Mouse (Mus musculus): ENCODE measurements at regions not wholly inside any gene's neighbourhood (a gene's known extent, or its start where the extent isn't known, plus 50 kb on each side); places are given as distances from the start of the nearest gene placed in this dataset.

GRCm38 (mm10) chr13:42490956-42491680 is 189.3 kb upstream of the Phactr1 start:
- no peak overlapping the region for H3K4me2 ChIP-seq (ENCODE audit: low read length)
- H3K9ac ChIP-seq (ENCODE audit: low read depth, low read length), result no peak overlapping the region
- WGBS, result 87% methylated on average over 4 of the region's 4 CpGs
- H3K36me3 ChIP-seq (ENCODE audit: control insufficient read depth, insufficient read depth, low read length), result no peaks in the 10 kb centered on the region
- H3K9me3 ChIP-seq (replicated peaks; ENCODE audit: control insufficient read depth, low read length, poor library complexity, severe bottlenecking), result no peaks in the 10 kb centered on the region
- no peak overlapping the region for H3K4me3 ChIP-seq (ENCODE audit: low read depth, low read length)
- no peaks in the 10 kb centered on the region for H3K27me3 ChIP-seq (ENCODE audit: control insufficient read depth, insufficient read depth, low read depth, low read length)
- H3K4me1 ChIP-seq (ENCODE audit: control insufficient read depth, insufficient read depth, low read length), result peaks cover 2% of the 10 kb centered on the region; the same call in 1 of the 2 replicates
- ATAC-seq, result no peak
- no peak overlapping the region for H3K27ac ChIP-seq (ENCODE audit: low read length)

- no peaks in the 10 kb centered on the region for H3K9me3 ChIP-seq (replicated peaks; ENCODE audit: control insufficient read depth, low read length, poor library complexity, severe bottlenecking)
- no peak overlapping the region for H3K9ac ChIP-seq (ENCODE audit: low read depth, low read length)
- H3K27ac ChIP-seq (ENCODE audit: low read length), result no peak overlapping the region
- 92% methylated on average over 5 of the region's 5 CpGs for WGBS
- no peak for ATAC-seq
- no peaks in the 10 kb centered on the region for H3K27me3 ChIP-seq (ENCODE audit: control insufficient read depth, insufficient read depth, low read depth, low read length)
- H3K4me3 ChIP-seq (ENCODE audit: low read depth, low read length), result no peak overlapping the region
- H3K36me3 ChIP-seq (ENCODE audit: control insufficient read depth, insufficient read depth, low read length), result no peaks in the 10 kb centered on the region
- no peak overlapping the region for H3K4me2 ChIP-seq (ENCODE audit: low read length)
- H3K4me1 ChIP-seq (ENCODE audit: control insufficient read depth, insufficient read depth, low read length), result no peaks in the 10 kb centered on the region; the same call in 1 of the 2 replicates
Measured at GRCm38 (mm10) chr13:42494371-42494770, 186.1 kb upstream of the Phactr1 start.

- Histone ChIP-seq H3K4me1 (ENCODE audit: control insufficient read depth, insufficient read depth, low read length) (no peaks in the 10 kb centered on the region), H3K9me3 (replicated peaks; ENCODE audit: control insufficient read depth, low read length, poor library complexity, severe bottlenecking) (no peaks in the 10 kb centered on the region), H3K4me3 (ENCODE audit: low read depth, low read length) (no peak overlapping the region), H3K36me3 (ENCODE audit: control insufficient read depth, insufficient read depth, low read length) (no peaks in the 10 kb centered on the region), H3K27ac (ENCODE audit: low read length) (no peak overlapping the region), H3K4me2 (ENCODE audit: low read length) (no peak overlapping the region), H3K27me3 (ENCODE audit: control insufficient read depth, insufficient read depth, low read depth, low read length) (no peaks in the 10 kb centered on the region), H3K9ac (ENCODE audit: low read depth, low read length) (no peak overlapping the region)
- ATAC-seq, result no peak
- 69% methylated on average over 4 of the region's 4 CpGs for WGBS
Measured at GRCm38 (mm10) chr13:42498351-42498750, 182.1 kb upstream of the Phactr1 start.

- Histone ChIP-seq H3K9me3 (replicated peaks; ENCODE audit: control insufficient read depth, low read length, poor library complexity, severe bottlenecking) (no peaks in the 10 kb centered on the region), H3K9ac (ENCODE audit: low read depth, low read length) (no peak overlapping the region), H3K4me1 (ENCODE audit: control insufficient read depth, insufficient read depth, low read length) (no peaks in the 10 kb centered on the region), H3K4me2 (ENCODE audit: low read length) (no peak overlapping the region), H3K27ac (ENCODE audit: low read length) (no peak overlapping the region), H3K36me3 (ENCODE audit: control insufficient read depth, insufficient read depth, low read length) (no peaks in the 10 kb centered on the region), H3K4me3 (ENCODE audit: low read depth, low read length) (no peak overlapping the region), H3K27me3 (ENCODE audit: control insufficient read depth, insufficient read depth, low read depth, low read length) (no peaks in the 10 kb centered on the region)
- no peak for ATAC-seq
- 31% methylated on average over 5 of the region's 5 CpGs for WGBS
Measured at GRCm38 (mm10) chr13:42507535-42507934, 172.9 kb upstream of the Phactr1 start.

GRCm38 (mm10) chr13:42518686-42519085 is 161.7 kb upstream of the Phactr1 start:
- Histone ChIP-seq H3K27ac (ENCODE audit: low read length) (no peak overlapping the region), H3K4me2 (ENCODE audit: low read length) (no peak overlapping the region), H3K4me3 (ENCODE audit: low read depth, low read length) (no peak overlapping the region), H3K9ac (ENCODE audit: low read depth, low read length) (no peak overlapping the region), H3K4me1 (ENCODE audit: control insufficient read depth, insufficient read depth, low read length) (no peaks in the 10 kb centered on the region), H3K27me3 (ENCODE audit: control insufficient read depth, insufficient read depth, low read depth, low read length) (no peaks in the 10 kb centered on the region), H3K36me3 (ENCODE audit: control insufficient read depth, insufficient read depth, low read length) (no peaks in the 10 kb centered on the region), H3K9me3 (replicated peaks; ENCODE audit: control insufficient read depth, low read length, poor library complexity, severe bottlenecking) (no peaks in the 10 kb centered on the region)
- no peak for ATAC-seq
- WGBS, result 85% methylated on average over 4 of the region's 4 CpGs

GRCm38 (mm10) chr13:42522553-42522952 is 157.9 kb upstream of the Phactr1 start:
- H3K36me3 ChIP-seq (ENCODE audit: control insufficient read depth, insufficient read depth, low read length), result no peaks in the 10 kb centered on the region
- no peak overlapping the region for H3K4me3 ChIP-seq (ENCODE audit: low read depth, low read length)
- no peaks in the 10 kb centered on the region for H3K4me1 ChIP-seq (ENCODE audit: control insufficient read depth, insufficient read depth, low read length)
- ATAC-seq, result no peak
- H3K4me2 ChIP-seq (ENCODE audit: low read length), result no peak overlapping the region
- no peaks in the 10 kb centered on the region for H3K9me3 ChIP-seq (replicated peaks; ENCODE audit: control insufficient read depth, low read length, poor library complexity, severe bottlenecking)
- H3K27ac ChIP-seq (ENCODE audit: low read length), result no peak overlapping the region
- H3K9ac ChIP-seq (ENCODE audit: low read depth, low read length), result no peak overlapping the region
- no peaks in the 10 kb centered on the region for H3K27me3 ChIP-seq (ENCODE audit: control insufficient read depth, insufficient read depth, low read depth, low read length)

- Histone ChIP-seq H3K4me3 (ENCODE audit: low read depth, low read length) (no peak overlapping the region), H3K27ac (ENCODE audit: low read length) (no peak overlapping the region), H3K27me3 (ENCODE audit: control insufficient read depth, insufficient read depth, low read depth, low read length) (no peaks in the 10 kb centered on the region), H3K9ac (ENCODE audit: low read depth, low read length) (no peak overlapping the region), H3K4me2 (ENCODE audit: low read length) (no peak overlapping the region), H3K9me3 (replicated peaks; ENCODE audit: control insufficient read depth, low read length, poor library complexity, severe bottlenecking) (no peaks in the 10 kb centered on the region), H3K4me1 (ENCODE audit: control insufficient read depth, insufficient read depth, low read length) (no peaks in the 10 kb centered on the region), H3K36me3 (ENCODE audit: control insufficient read depth, insufficient read depth, low read length) (no peaks in the 10 kb centered on the region)
- 73% methylated on average over 4 of the region's 4 CpGs for WGBS
- ATAC-seq, result no peak
Measured at GRCm38 (mm10) chr13:42526163-42526562, 154.3 kb upstream of the Phactr1 start.

GRCm38 (mm10) chr13:42526966-42527365 is 153.5 kb upstream of the Phactr1 start:
- Histone ChIP-seq H3K27me3 (ENCODE audit: control insufficient read depth, insufficient read depth, low read depth, low read length) (no peaks in the 10 kb centered on the region), H3K9me3 (replicated peaks; ENCODE audit: control insufficient read depth, low read length, poor library complexity, severe bottlenecking) (no peaks in the 10 kb centered on the region), H3K27ac (ENCODE audit: low read length) (no peak overlapping the region), H3K36me3 (ENCODE audit: control insufficient read depth, insufficient read depth, low read length) (no peaks in the 10 kb centered on the region), H3K4me3 (ENCODE audit: low read depth, low read length) (no peak overlapping the region), H3K4me2 (ENCODE audit: low read length) (no peak overlapping the region), H3K4me1 (ENCODE audit: control insufficient read depth, insufficient read depth, low read length) (no peaks in the 10 kb centered on the region), H3K9ac (ENCODE audit: low read depth, low read length) (no peak overlapping the region)
- WGBS, result 41% methylated on average over 8 of the region's 8 CpGs
- ATAC-seq, result no peak

- Histone ChIP-seq H3K4me2 (ENCODE audit: low read length) (no peak overlapping the region), H3K9ac (ENCODE audit: low read depth, low read length) (no peak overlapping the region), H3K4me3 (ENCODE audit: low read depth, low read length) (no peak overlapping the region), H3K27ac (ENCODE audit: low read length) (no peak overlapping the region), H3K27me3 (ENCODE audit: control insufficient read depth, insufficient read depth, low read depth, low read length) (no peaks in the 10 kb centered on the region), H3K4me1 (ENCODE audit: control insufficient read depth, insufficient read depth, low read length) (no peaks in the 10 kb centered on the region), H3K36me3 (ENCODE audit: control insufficient read depth, insufficient read depth, low read length) (no peaks in the 10 kb centered on the region), H3K9me3 (replicated peaks; ENCODE audit: control insufficient read depth, low read length, poor library complexity, severe bottlenecking) (no peaks in the 10 kb centered on the region)
- no peak for ATAC-seq
- 95% methylated on average over 2 of the region's 2 CpGs for WGBS
Measured at GRCm38 (mm10) chr13:42528169-42528568, 152.3 kb upstream of the Phactr1 start.
